Mouse (Mus musculus): ENCODE results near the gene Gm21882.
"Not testable (repeated sequence)": the region's sequence is repeated elsewhere in the genome, so short reads cannot be mapped to it uniquely, and the experiment has no call there.

Gene Gm21882

GRCm38 (mm10) chrY:40381423-40381822, at the start of gene Gm21882:
Gene Gm21882, minus strand, starts transcription at chrY:40381523.
- not testable (repeated sequence) for DNase-seq

All from spleen, adult 18-20 months (tissue).